Mouse (Mus musculus): ENCODE results near the gene Gmip. TPM values are rescaled to one million over a fixed set of nuclear protein-coding genes. Genes with fewer than 3 reads are reported as not detected.

The Gmip gene
- total RNA-seq, 2 experiments from 2014 or later: 4.5 to 4.6 TPM

- intact Hi-C loops (cut with DNase I): no loop called here
- DNase-seq: peak in 1 of 2 experiments; percentile 0
Measured at GRCm38 (mm10) chr8:69801796-69802195, 6.7 kb upstream of the Gmip start.

- DNase-seq: peak in 1 of 2 experiments; percentile 0
- intact Hi-C loops (cut with DNase I): no loop called here
Measured at GRCm38 (mm10) chr8:69802216-69802615, 6.3 kb upstream of the Gmip start.

- DNase-seq: no peak
- intact Hi-C loops (cut with DNase I): no loop called here
Measured at GRCm38 (mm10) chr8:69803366-69803765, 5.1 kb upstream of the Gmip start.

GRCm38 (mm10) chr8:69804537-69804936 is 3.9 kb upstream of the Gmip start:
- no peak for DNase-seq
- intact Hi-C loops (cut with DNase I): no loop called here

GRCm38 (mm10) chr8:69805086-69805485 is 3.4 kb upstream of the Gmip start:
- intact Hi-C loops (cut with DNase I): no loop called here
- DNase-seq: no peak

- intact Hi-C loops (cut with DNase I): no loop called here
- DNase-seq: no peak
Measured at GRCm38 (mm10) chr8:69805491-69805890, 3.0 kb upstream of the Gmip start.

- intact Hi-C loops (cut with DNase I): no loop called here
- DNase-seq: no peak
Measured at GRCm38 (mm10) chr8:69807236-69807635, 1.2 kb upstream of the Gmip start.

GRCm38 (mm10) chr8:69808864-69809403 is 455 bp downstream of the Gmip start:
- intact Hi-C loops (cut with DNase I): no loop called here
- DNase-seq: no peak

GRCm38 (mm10) chr8:69809820-69810219 is 1.3 kb downstream of the Gmip start:
- no peak for DNase-seq
- intact Hi-C loops (cut with DNase I): no loop called here

- intact Hi-C loops (cut with DNase I): no loop called here
- no peak for DNase-seq
Measured at GRCm38 (mm10) chr8:69814881-69815280, 6.4 kb downstream of the Gmip start.

- intact Hi-C loops (cut with DNase I): no loop called here
- no peak for DNase-seq
Measured at GRCm38 (mm10) chr8:69815396-69815795, 6.9 kb downstream of the Gmip start.

- DNase-seq: no peak
- intact Hi-C loops (cut with DNase I): no loop called here
Measured at GRCm38 (mm10) chr8:69820466-69820865, 12.0 kb downstream of the Gmip start.

GRCm38 (mm10) chr8:69821971-69822385 is 13.5 kb downstream of the Gmip start:
- intact Hi-C loops (cut with DNase I): no loop called here
- DNase-seq: peak in 1 of 2 experiments; percentile 23

GRCm38 (mm10) chr8:69822386-69823191 is 14.1 kb downstream of the Gmip start, which contains the start of gene Lpar2:
Lpar2 (plus strand) TSS chr8:69822429.
- DNase-seq: peak in 1 of 2 experiments; percentile 28
- intact Hi-C loops (cut with DNase I): no loop called here

- intact Hi-C loops (cut with DNase I): no loop called here
Measured at GRCm38 (mm10) chr8:69826371-69826770, 17.9 kb downstream of the Gmip start.

GRCm38 (mm10) chr8:69832298-69832853 is 23.9 kb downstream of the Gmip start, which contains the start of gene Pbx4:
Pbx4 (plus strand) TSS chr8:69832491.
- intact Hi-C loops (cut with DNase I): no loop called here
- peak; percentile 78 to 80 for DNase-seq

More at GRCm38 (mm10) chr8:69826371-69826770, 17.9 kb downstream of the Gmip start:
- DNase-seq: no peak

GRCm38 (mm10) chr8:69837057-69837682 is 28.7 kb downstream of the Gmip start:
- no peak for DNase-seq
- intact Hi-C loops (cut with DNase I): no loop called here

GRCm38 (mm10) chr8:69847167-69848065 is 38.9 kb downstream of the Gmip start:
- no peak for DNase-seq
- intact Hi-C loops (cut with DNase I): no loop called here

GRCm38 (mm10) chr8:69848951-69849350 is 40.5 kb downstream of the Gmip start:
- peak; percentile 25 to 56 for DNase-seq
- intact Hi-C loops (cut with DNase I): no loop called here

GRCm38 (mm10) chr8:69849899-69850298 is 41.4 kb downstream of the Gmip start:
- no peak for DNase-seq
- intact Hi-C loops (cut with DNase I): no loop called here
